Mouse (Mus musculus): ENCODE measurements around the gene Tfdp1. TPM values are rescaled to one million over a fixed set of nuclear protein-coding genes. Genes with fewer than 3 reads are reported as not detected.

Gene Tfdp1
- polyA plus RNA-seq, 1 experiment from 2014 or later: 217 TPM

- no peak overlapping the region for H3K27ac ChIP-seq (ENCODE audit: low read depth, low read length)
- H3K4me2 ChIP-seq: no peak overlapping the region
- no peaks in the 10 kb centered on the region for H3K9me3 ChIP-seq (ENCODE audit: control insufficient read depth, low read length)
- H3K4me1 ChIP-seq (replicated peaks; ENCODE audit: control insufficient read depth, insufficient read depth, low read length): no peaks in the 10 kb centered on the region
- ATAC-seq (replicated peaks; ENCODE audit: low FRiP score): no peak
- no peak overlapping the region for H3K4me3 ChIP-seq (ENCODE audit: low read depth, low read length)
- H3K9ac ChIP-seq (ENCODE audit: low read depth, low read length): no peak overlapping the region
- no peak for DNase-seq (ENCODE audit: low spot score)
- H3K36me3 ChIP-seq (ENCODE audit: control insufficient read depth, insufficient read depth, low read length): no peaks in the 10 kb centered on the region
- 68% methylated on average over 10 of the region's 10 CpGs for WGBS
- no peaks in the 10 kb centered on the region for H3K27me3 ChIP-seq (replicated peaks; ENCODE audit: control insufficient read depth, insufficient read depth, low read length)
Observed at GRCm38 (mm10) chr8:13415879-13416278, 77.3 kb downstream of the Tfdp1 start.

DNA sequence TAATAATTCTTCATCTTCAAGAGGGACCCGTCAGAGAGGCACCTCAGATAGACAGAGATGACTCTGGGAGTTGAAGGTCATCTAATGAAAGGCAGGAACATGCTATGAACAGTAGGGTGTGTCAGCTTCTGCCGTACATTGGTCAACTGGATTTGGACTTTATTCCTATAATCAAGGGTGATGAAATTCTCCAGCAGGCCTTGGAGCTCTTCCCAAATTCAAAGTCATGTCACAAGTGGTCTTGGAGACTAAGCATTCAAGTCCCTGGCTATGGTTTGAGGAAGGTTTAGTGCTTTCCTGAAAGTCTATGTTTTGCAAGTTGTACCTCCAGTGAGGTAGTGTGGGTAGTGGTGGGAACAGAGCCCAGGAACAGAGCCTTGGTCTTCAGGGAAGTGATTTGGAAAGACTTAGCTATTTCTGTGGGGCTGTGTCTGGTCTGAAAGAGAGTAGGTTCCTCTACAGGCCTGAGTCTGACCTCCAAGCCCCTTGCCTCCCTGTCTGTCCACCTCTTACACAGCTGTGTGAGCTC, 80.6 kb downstream of the Tfdp1 start:
- WGBS: 65% methylated on average over 2 of the region's 2 CpGs
- Histone ChIP-seq H3K27me3 (replicated peaks; ENCODE audit: control insufficient read depth, insufficient read depth, low read length) (no peaks in the 10 kb centered on the region), H3K9me3 (ENCODE audit: control insufficient read depth, low read length) (no peaks in the 10 kb centered on the region), H3K4me2 (no peak overlapping the region), H3K4me1 (replicated peaks; ENCODE audit: control insufficient read depth, insufficient read depth, low read length) (no peaks in the 10 kb centered on the region), H3K4me3 (ENCODE audit: low read depth, low read length) (no peak overlapping the region), H3K27ac (ENCODE audit: low read depth, low read length) (no peak overlapping the region), H3K36me3 (ENCODE audit: control insufficient read depth, insufficient read depth, low read length) (no peaks in the 10 kb centered on the region), H3K9ac (ENCODE audit: low read depth, low read length) (no peak overlapping the region)
- ATAC-seq (replicated peaks; ENCODE audit: low FRiP score): no peak
- DNase-seq (ENCODE audit: low spot score): no peak

- Histone ChIP-seq H3K27me3 (replicated peaks; ENCODE audit: control insufficient read depth, insufficient read depth, low read length) (no peaks in the 10 kb centered on the region), H3K9me3 (ENCODE audit: control insufficient read depth, low read length) (no peaks in the 10 kb centered on the region), H3K4me1 (replicated peaks; ENCODE audit: control insufficient read depth, insufficient read depth, low read length) (no peaks in the 10 kb centered on the region), H3K27ac (ENCODE audit: low read depth, low read length) (no peak overlapping the region), H3K4me2 (no peak overlapping the region), H3K36me3 (ENCODE audit: control insufficient read depth, insufficient read depth, low read length) (no peaks in the 10 kb centered on the region), H3K4me3 (ENCODE audit: low read depth, low read length) (no peak overlapping the region), H3K9ac (ENCODE audit: low read depth, low read length) (no peak overlapping the region)
- 90% methylated on average over 6 of the region's 6 CpGs for WGBS
- ATAC-seq (replicated peaks; ENCODE audit: low FRiP score): no peak
- no peak for DNase-seq (ENCODE audit: low spot score)
Observed at GRCm38 (mm10) chr8:13420970-13421369, 82.4 kb downstream of the Tfdp1 start.

GRCm38 (mm10) chr8:13427351-13427750, 88.8 kb downstream of the Tfdp1 start:
- H3K36me3 ChIP-seq (ENCODE audit: control insufficient read depth, insufficient read depth, low read length): no peaks in the 10 kb centered on the region
- H3K9me3 ChIP-seq (ENCODE audit: control insufficient read depth, low read length): no peaks in the 10 kb centered on the region
- H3K4me1 ChIP-seq (replicated peaks; ENCODE audit: control insufficient read depth, insufficient read depth, low read length): no peaks in the 10 kb centered on the region
- no peak overlapping the region for H3K9ac ChIP-seq (ENCODE audit: low read depth, low read length)
- WGBS: 42% methylated on average over 6 of the region's 6 CpGs
- no peak overlapping the region for H3K4me3 ChIP-seq (ENCODE audit: low read depth, low read length)
- H3K4me2 ChIP-seq: no peak overlapping the region
- DNase-seq (ENCODE audit: low spot score): no peak
- no peaks in the 10 kb centered on the region; the same call in 1 of the 2 replicates for H3K27me3 ChIP-seq (replicated peaks; ENCODE audit: control insufficient read depth, insufficient read depth, low read length)
- ATAC-seq (replicated peaks; ENCODE audit: low FRiP score): no peak
- no peak overlapping the region for H3K27ac ChIP-seq (ENCODE audit: low read depth, low read length)

Other genes starting within 250 kb of the Tfdp1 start
- gene Pcid2, start 233.3 kb upstream of the Tfdp1 start, polyA plus RNA-seq (2014; fragmentation: Nextera tagmentation; extraction: Ambion mirVana): 38.8 and 46.0 TPM in 2 replicates
- gene Cul4a, start 233.1 kb upstream of the Tfdp1 start, polyA plus RNA-seq (2014; fragmentation: Nextera tagmentation; extraction: Ambion mirVana): 111 and 123 TPM in 2 replicates
- 251 and 283 TPM in 2 replicates for gene Lamp1, start 179.6 kb upstream of the Tfdp1 start, polyA plus RNA-seq (2014; fragmentation: Nextera tagmentation; extraction: Ambion mirVana)
- 19.7 and 23.3 TPM in 2 replicates for gene Grtp1, start 138.1 kb upstream of the Tfdp1 start, polyA plus RNA-seq (2014; fragmentation: Nextera tagmentation; extraction: Ambion mirVana)
- 0.70 TPM in 1 of 2 replicates, not detected in the other for gene Adprhl1, start 84.6 kb upstream of the Tfdp1 start, polyA plus RNA-seq (2014; fragmentation: Nextera tagmentation; extraction: Ambion mirVana)
- gene Dcun1d2, start 50.6 kb upstream of the Tfdp1 start, polyA plus RNA-seq (2014; fragmentation: Nextera tagmentation; extraction: Ambion mirVana): 20.9 and 22.0 TPM in 2 replicates
- 18.8 and 19.7 TPM in 2 replicates for gene Tmco3, start 50.6 kb upstream of the Tfdp1 start, polyA plus RNA-seq (2014; fragmentation: Nextera tagmentation; extraction: Ambion mirVana)
- not detected in 2 replicates for gene Atp4b, start 58.1 kb downstream of the Tfdp1 start, polyA plus RNA-seq (2014; fragmentation: Nextera tagmentation; extraction: Ambion mirVana)
- gene Grk1, start 66.3 kb downstream of the Tfdp1 start, polyA plus RNA-seq (2014; fragmentation: Nextera tagmentation; extraction: Ambion mirVana): 0.03 and 0.07 TPM in 2 replicates
- not detected in 2 replicates for gene Tmem255b, start 96.4 kb downstream of the Tfdp1 start, polyA plus RNA-seq (2014; fragmentation: Nextera tagmentation; extraction: Ambion mirVana)
- gene Gas6, start 155.7 kb downstream of the Tfdp1 start, polyA plus RNA-seq (2014; fragmentation: Nextera tagmentation; extraction: Ambion mirVana): 3.8 and 5.5 TPM in 2 replicates
- not detected in 2 replicates for gene 1700029H14Rik, start 223.7 kb downstream of the Tfdp1 start, polyA plus RNA-seq (2014; fragmentation: Nextera tagmentation; extraction: Ambion mirVana)